Mouse (Mus musculus) embryonic fibroblast, embryonic 13.5 days (primary cell): ENCODE results near the gene Greb1.

ENCODE experiments used
- CTCF ChIP-seq: IDR thresholded peaks from 2 replicates; pipeline ENCODE4 v1.5.1; 2011; ENCODE audit warnings: mild to moderate bottlenecking, control low read depth, low read length, moderate library complexity, borderline replicate concordance; ENCODE audit not compliant: insufficient read depth
- POLR2A ChIP-seq: IDR thresholded peaks from 2 replicates; pipeline ENCODE4 v1.6.1; 2011; ENCODE audit warnings: low read depth, mild to moderate bottlenecking, control low read depth, low read length, moderate library complexity

DNA sequence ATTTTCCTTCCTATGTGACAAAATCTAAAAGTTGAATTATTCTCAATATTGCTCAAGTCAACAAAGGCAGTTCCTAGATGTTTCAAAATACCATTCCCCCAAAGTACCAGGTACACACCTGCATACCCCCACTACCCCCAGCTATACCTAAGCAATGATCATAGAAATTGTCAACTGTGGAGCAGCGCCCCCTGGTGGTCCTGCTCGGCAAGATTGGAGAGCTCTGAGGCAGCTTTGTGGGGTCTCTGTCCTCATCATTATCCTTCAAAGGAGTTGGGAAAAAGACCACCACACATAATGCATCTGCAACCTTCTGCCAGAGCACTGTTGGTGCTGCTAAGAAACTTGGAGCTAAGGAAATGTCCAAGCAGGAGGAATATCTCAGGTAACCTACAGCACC, 46.4 kb downstream of the Greb1 start:
- TF ChIP-seq POLR2A, result no peak
- TF ChIP-seq CTCF, result peak; percentile 50; the same call in 1 of the 2 replicates
